Mouse (Mus musculus) lung, embryonic 14.5 days (tissue): ENCODE measurements at regions not wholly inside any gene's neighbourhood (a gene's known extent, or its start where the extent isn't known, plus 50 kb on each side); places are given as distances from the start of the nearest gene placed in this dataset.

ENCODE experiments used
- ATAC-seq: fragments of 200-750 bp; cut with Nextera tagmentation; 2 replicates; pipeline ENCODE4 v1.8.0; 2017; ENCODE audit warnings: mild to moderate bottlenecking, moderate TSS enrichment, moderate library complexity; ENCODE audit not compliant: insufficient read depth
- DNase-seq: peaks from one replicate; pipeline ENCODE4 v3.0.0-alpha.2; 2015
- H3K27ac ChIP-seq: fragments of 300-500 bp; sonication (generic); 2 replicates; pipeline ENCODE4 v1.5.1; 2014; ENCODE audit warnings: low read depth, mild to moderate bottlenecking, moderate library complexity
- H3K27me3 ChIP-seq: fragments of 300-500 bp; sonication (generic); 2 replicates; pipeline ENCODE4 v1.6.1; 2014; ENCODE audit warnings: low read length, control low read depth; ENCODE audit not compliant: insufficient read depth
- H3K36me3 ChIP-seq: fragments of 300-500 bp; sonication (generic); 2 replicates; pipeline ENCODE4 v1.6.1; 2014; ENCODE audit warnings: control low read depth; ENCODE audit not compliant: insufficient read depth
- H3K4me1 ChIP-seq: fragments of 300-500 bp; sonication (generic); 2 replicates; pipeline ENCODE4 v1.6.1; 2014; ENCODE audit warnings: antibody characterized with exemption, control low read depth; ENCODE audit not compliant: insufficient read depth
- H3K4me2 ChIP-seq: fragments of 300-500 bp; sonication (generic); 2 replicates; pipeline ENCODE4 v1.6.1; 2014; ENCODE audit warnings: mild to moderate bottlenecking
- H3K4me3 ChIP-seq: fragments of 300-500 bp; sonication (generic); 2 replicates; pipeline ENCODE4 v1.5.1; 2014; ENCODE audit warnings: low read depth, low read length
- H3K9ac ChIP-seq: fragments of 300-500 bp; sonication (generic); 2 replicates; pipeline ENCODE4 v1.6.1; 2014
- H3K9me3 ChIP-seq: fragments of 300-500 bp; sonication (generic); 2 replicates; pipeline ENCODE4 v1.6.1; 2016; ENCODE audit warnings: low read depth, low read length, control low read depth
- CTCF ChIP-seq: IDR thresholded peaks from 2 replicates; pipeline ENCODE4 v1.5.1; 2016; ENCODE audit warnings: antibody characterized with exemption, low read depth
- WGBS: fragments of 180-500 bp; shearing (Covaris S2); extraction: QIAGEN DNeasy Blood & Tissue Kit; methylation state at CpG from one replicate; pipeline ENCODE4 v1.1.7; 2014; 5-methylcytosine and 5-hydroxymethylcytosine counted together

DNA sequence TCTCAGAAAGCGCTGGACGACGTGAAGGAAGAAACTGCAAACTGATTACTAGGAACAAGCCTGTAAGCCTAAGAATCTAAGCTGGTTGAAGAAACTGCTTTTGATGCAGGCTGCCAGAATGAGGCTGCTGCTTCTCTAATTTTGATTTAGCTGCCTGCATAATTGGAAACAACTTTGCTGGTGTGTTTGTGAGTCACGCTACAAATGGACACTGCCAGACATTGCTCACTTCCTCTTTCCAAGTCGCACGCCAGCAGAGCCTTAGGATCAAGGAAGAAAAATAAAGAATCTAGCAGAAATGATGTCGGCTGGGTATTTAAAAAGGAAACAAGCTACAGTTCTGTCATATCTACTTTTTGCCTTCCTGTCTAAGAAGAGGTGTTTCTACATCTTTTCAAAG is 81.0 kb downstream of the A730046J19Rik start:
- Histone ChIP-seq H3K4me2 (no peak overlapping the region), H3K36me3 (no peaks in the 10 kb centered on the region), H3K27me3 (no peaks in the 10 kb centered on the region), H3K4me3 (no peak overlapping the region), H3K27ac (no peak overlapping the region), H3K9me3 (no peaks in the 10 kb centered on the region), H3K9ac (no peak overlapping the region), H3K4me1 (no peaks in the 10 kb centered on the region)
- DNase-seq: peak; percentile 1
- no peak for TF ChIP-seq CTCF
- WGBS: 53% methylated on average over 7 of the region's 7 CpGs
- no peak for ATAC-seq

DNA sequence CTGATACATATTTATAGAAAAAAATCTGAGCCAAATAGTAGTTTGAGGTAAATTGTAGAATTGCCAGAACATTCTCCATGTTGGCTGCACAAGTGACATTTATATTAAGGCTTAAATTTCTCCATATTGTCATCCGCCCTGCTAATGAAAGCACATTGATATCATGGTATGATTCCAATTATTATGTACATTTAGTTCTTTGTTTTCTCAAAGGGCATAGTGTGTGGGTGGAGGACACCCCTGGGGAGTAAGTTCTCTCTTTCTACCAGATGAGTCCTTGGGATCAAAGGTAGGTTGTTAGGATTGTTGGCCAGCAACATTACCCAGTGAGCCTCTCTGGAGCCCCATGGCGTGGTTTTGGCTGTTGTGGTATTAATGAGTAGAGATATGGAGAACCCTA is 51.7 kb upstream of the Alg13 start:
- no peak for ATAC-seq
- H3K4me1 ChIP-seq: no peaks in the 10 kb centered on the region
- H3K4me3 ChIP-seq: no peak overlapping the region
- 83% methylated on average over 2 of the region's 2 CpGs for WGBS
- H3K9me3 ChIP-seq: no peaks in the 10 kb centered on the region
- H3K9ac ChIP-seq: no peak overlapping the region
- no peaks in the 10 kb centered on the region for H3K27me3 ChIP-seq
- no peak for TF ChIP-seq CTCF
- no peak for DNase-seq
- no peak overlapping the region for H3K4me2 ChIP-seq
- H3K36me3 ChIP-seq: no peaks in the 10 kb centered on the region
- H3K27ac ChIP-seq: no peak overlapping the region
